Mouse (Mus musculus): ENCODE measurements around the gene Farsb. TPM values are rescaled to one million over a fixed set of nuclear protein-coding genes. Genes with fewer than 3 reads are reported as not detected.

The Farsb gene
- polyA plus RNA-seq, 1 experiment from 2014 or later = 105 TPM

GRCm38 (mm10) chr1:78433472-78433871, 55.2 kb downstream of the Farsb start:
- ATAC-seq (replicated peaks; ENCODE audit: extremely low read depth, insufficient read depth, low FRiP score) = no peak

DNA sequence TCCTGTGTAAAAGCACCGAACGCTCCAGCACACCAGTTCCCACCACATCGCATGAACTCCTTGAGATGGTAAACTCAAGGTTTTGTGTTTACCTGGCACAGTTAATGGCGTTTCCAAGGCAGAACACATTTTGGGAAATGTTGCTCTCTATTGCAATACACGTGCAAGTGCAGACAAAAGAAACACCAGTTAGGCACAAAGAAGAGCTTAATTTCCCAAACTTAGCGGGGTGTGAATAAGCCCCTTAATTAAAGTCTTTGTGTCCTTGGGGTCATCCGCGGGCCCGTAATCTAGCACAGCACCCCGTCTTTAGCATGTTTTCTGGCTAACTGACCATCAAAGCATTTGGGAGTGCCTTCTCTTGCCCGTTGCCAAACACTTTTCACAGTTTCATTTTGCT, 59.8 kb downstream of the Farsb start:
- Histone ChIP-seq H3K27me3 (ENCODE audit: control insufficient read depth, insufficient read depth, low read length) (no peaks in the 10 kb centered on the region), H3K27ac (ENCODE audit: low read length) (no peak overlapping the region), H3K4me2 (ENCODE audit: low read depth, low read length) (no peak overlapping the region), H3K36me3 (ENCODE audit: control insufficient read depth, insufficient read depth) (0 out of 2 replicates have a peak, but pooled peaks cover 5% of the 10 kb centered on the region), H3K4me3 (ENCODE audit: low read length) (no peak overlapping the region), H3K9me3 (replicated peaks; ENCODE audit: control insufficient read depth, low read length) (no peaks in the 10 kb centered on the region), H3K4me1 (ENCODE audit: control insufficient read depth, insufficient read depth, low read length) (peaks cover 28% of the 10 kb centered on the region), H3K9ac (ENCODE audit: low read length) (no peak overlapping the region)
- WGBS = 82% methylated on average over 11 of the region's 11 CpGs
- ATAC-seq (replicated peaks; ENCODE audit: extremely low read depth, insufficient read depth, low FRiP score) = no peak

More at GRCm38 (mm10) chr1:78433472-78433871, 55.2 kb downstream of the Farsb start:
- no peak overlapping the region for H3K4me3 ChIP-seq (ENCODE audit: low read length)
- no peaks in the 10 kb centered on the region for H3K27me3 ChIP-seq (ENCODE audit: control insufficient read depth, insufficient read depth, low read length)
- H3K27ac ChIP-seq (ENCODE audit: low read length) = no peak overlapping the region
- H3K4me2 ChIP-seq (ENCODE audit: low read depth, low read length) = no peak overlapping the region
- 0 out of 2 replicates have a peak, but pooled peaks cover 5% of the 10 kb centered on the region for H3K36me3 ChIP-seq (ENCODE audit: control insufficient read depth, insufficient read depth)
- H3K4me1 ChIP-seq (ENCODE audit: control insufficient read depth, insufficient read depth, low read length) = peaks cover 15% of the 10 kb centered on the region
- WGBS = 95% methylated on average over 9 of the region's 9 CpGs
- H3K9me3 ChIP-seq (replicated peaks; ENCODE audit: control insufficient read depth, low read length) = no peaks in the 10 kb centered on the region
- H3K9ac ChIP-seq (ENCODE audit: low read length) = no peak overlapping the region

DNA sequence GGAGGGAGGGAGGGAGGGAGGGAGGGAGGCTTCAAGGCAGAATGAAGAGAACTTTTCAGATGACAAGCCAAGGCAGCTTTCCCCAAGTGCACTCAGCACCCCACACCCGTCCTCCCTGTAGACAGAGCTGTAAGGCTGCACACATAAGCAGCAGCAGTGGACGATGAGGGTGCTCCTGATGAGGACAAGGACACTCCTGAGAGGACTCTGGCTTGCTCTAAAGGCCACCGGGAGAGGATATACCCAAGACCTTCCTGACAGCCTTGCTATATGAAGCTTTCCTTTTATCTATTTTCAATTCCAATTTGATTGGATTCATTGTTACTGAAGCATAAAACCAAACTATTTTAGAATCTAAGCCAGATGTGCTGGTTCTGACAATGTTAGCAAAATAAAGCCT, 61.9 kb downstream of the Farsb start:
- Histone ChIP-seq H3K4me3 (ENCODE audit: low read length) (no peak overlapping the region), H3K9ac (ENCODE audit: low read length) (no peak overlapping the region), H3K4me1 (ENCODE audit: control insufficient read depth, insufficient read depth, low read length) (peaks cover 32% of the 10 kb centered on the region), H3K9me3 (replicated peaks; ENCODE audit: control insufficient read depth, low read length) (no peaks in the 10 kb centered on the region), H3K27me3 (ENCODE audit: control insufficient read depth, insufficient read depth, low read length) (no peaks in the 10 kb centered on the region), H3K4me2 (ENCODE audit: low read depth, low read length) (no peak overlapping the region), H3K27ac (ENCODE audit: low read length) (peak overlapping the region; percentile 83), H3K36me3 (ENCODE audit: control insufficient read depth, insufficient read depth) (0 out of 2 replicates have a peak, but pooled peaks cover 3% of the 10 kb centered on the region)
- no peak; the same call in 1 of the 2 replicates for ATAC-seq (replicated peaks; ENCODE audit: extremely low read depth, insufficient read depth, low FRiP score)
- WGBS = 51% methylated on average over 3 of the region's 3 CpGs

- H3K27me3 ChIP-seq (ENCODE audit: control insufficient read depth, insufficient read depth, low read length) = no peaks in the 10 kb centered on the region
- H3K4me2 ChIP-seq (ENCODE audit: low read depth, low read length) = peak overlapping the region; percentile 8
- H3K36me3 ChIP-seq (ENCODE audit: control insufficient read depth, insufficient read depth) = no peaks in the 10 kb centered on the region
- 57% methylated on average over 7 of the region's 7 CpGs for WGBS
- H3K9ac ChIP-seq (ENCODE audit: low read length) = 0 out of 2 replicates have a peak overlapping the region, but pooled peaks have one; percentile 32
- peak overlapping the region; percentile 83 for H3K27ac ChIP-seq (ENCODE audit: low read length)
- peak; percentile 89 for ATAC-seq (replicated peaks; ENCODE audit: extremely low read depth, insufficient read depth, low FRiP score)
- no peaks in the 10 kb centered on the region for H3K9me3 ChIP-seq (replicated peaks; ENCODE audit: control insufficient read depth, low read length)
- H3K4me3 ChIP-seq (ENCODE audit: low read length) = no peak overlapping the region
- peaks cover 32% of the 10 kb centered on the region for H3K4me1 ChIP-seq (ENCODE audit: control insufficient read depth, insufficient read depth, low read length)
Measured at GRCm38 (mm10) chr1:78425793-78426700, 62.6 kb downstream of the Farsb start.

DNA sequence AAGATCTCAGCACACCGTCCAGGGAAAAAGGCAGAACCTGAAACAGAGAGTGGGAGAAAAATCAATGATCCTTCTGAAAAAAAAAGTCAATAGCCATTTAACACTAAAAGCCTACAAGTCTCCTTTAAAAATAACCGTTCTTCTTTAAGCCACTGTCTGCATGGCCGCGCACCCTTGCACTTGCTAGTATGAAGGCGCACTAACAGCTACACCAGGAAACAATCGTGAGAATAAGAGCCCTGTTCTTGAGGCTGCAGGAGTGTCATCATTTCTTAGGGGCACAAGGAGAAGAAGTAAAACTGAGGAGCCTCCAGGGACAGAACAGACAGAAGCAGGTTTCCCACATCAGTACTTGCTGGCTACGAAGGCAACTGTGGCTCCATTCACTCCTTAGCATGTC, 63.4 kb downstream of the Farsb start:
- Histone ChIP-seq H3K36me3 (ENCODE audit: control insufficient read depth, insufficient read depth) (no peaks in the 10 kb centered on the region), H3K4me3 (ENCODE audit: low read length) (no peak overlapping the region), H3K27me3 (ENCODE audit: control insufficient read depth, insufficient read depth, low read length) (no peaks in the 10 kb centered on the region), H3K4me1 (ENCODE audit: control insufficient read depth, insufficient read depth, low read length) (peaks cover 32% of the 10 kb centered on the region), H3K4me2 (ENCODE audit: low read depth, low read length) (peak overlapping the region; percentile 8; the same call in 1 of the 2 replicates), H3K9me3 (replicated peaks; ENCODE audit: control insufficient read depth, low read length) (no peaks in the 10 kb centered on the region), H3K27ac (ENCODE audit: low read length) (peak overlapping the region; percentile 83), H3K9ac (ENCODE audit: low read length) (0 out of 2 replicates have a peak overlapping the region, but pooled peaks have one; percentile 32)
- WGBS = 88% methylated on average over 7 of the region's 7 CpGs
- no peak for ATAC-seq (replicated peaks; ENCODE audit: extremely low read depth, insufficient read depth, low FRiP score)

- Histone ChIP-seq H3K4me3 (ENCODE audit: low read length) (no peak overlapping the region), H3K4me1 (ENCODE audit: control insufficient read depth, insufficient read depth, low read length) (peaks cover 32% of the 10 kb centered on the region), H3K9ac (ENCODE audit: low read length) (no peak overlapping the region), H3K27me3 (ENCODE audit: control insufficient read depth, insufficient read depth, low read length) (no peaks in the 10 kb centered on the region), H3K27ac (ENCODE audit: low read length) (peak overlapping the region; percentile 83; the same call in 1 of the 2 replicates), H3K9me3 (replicated peaks; ENCODE audit: control insufficient read depth, low read length) (no peaks in the 10 kb centered on the region), H3K4me2 (ENCODE audit: low read depth, low read length) (no peak overlapping the region), H3K36me3 (ENCODE audit: control insufficient read depth, insufficient read depth) (no peaks in the 10 kb centered on the region)
- 86% methylated on average over 4 of the region's 4 CpGs for WGBS
- ATAC-seq (replicated peaks; ENCODE audit: extremely low read depth, insufficient read depth, low FRiP score) = no peak
Measured at GRCm38 (mm10) chr1:78424848-78425247, 63.8 kb downstream of the Farsb start.

GRCm38 (mm10) chr1:78422576-78422975, 66.1 kb downstream of the Farsb start:
- Histone ChIP-seq H3K36me3 (ENCODE audit: control insufficient read depth, insufficient read depth) (no peaks in the 10 kb centered on the region), H3K4me3 (ENCODE audit: low read length) (no peak overlapping the region), H3K9me3 (replicated peaks; ENCODE audit: control insufficient read depth, low read length) (no peaks in the 10 kb centered on the region), H3K4me2 (ENCODE audit: low read depth, low read length) (no peak overlapping the region), H3K27me3 (ENCODE audit: control insufficient read depth, insufficient read depth, low read length) (no peaks in the 10 kb centered on the region), H3K9ac (ENCODE audit: low read length) (no peak overlapping the region), H3K4me1 (ENCODE audit: control insufficient read depth, insufficient read depth, low read length) (peaks cover 24% of the 10 kb centered on the region), H3K27ac (ENCODE audit: low read length) (no peak overlapping the region)
- 75% methylated on average over 2 of the region's 2 CpGs for WGBS
- no peak for ATAC-seq (replicated peaks; ENCODE audit: extremely low read depth, insufficient read depth, low FRiP score)

DNA sequence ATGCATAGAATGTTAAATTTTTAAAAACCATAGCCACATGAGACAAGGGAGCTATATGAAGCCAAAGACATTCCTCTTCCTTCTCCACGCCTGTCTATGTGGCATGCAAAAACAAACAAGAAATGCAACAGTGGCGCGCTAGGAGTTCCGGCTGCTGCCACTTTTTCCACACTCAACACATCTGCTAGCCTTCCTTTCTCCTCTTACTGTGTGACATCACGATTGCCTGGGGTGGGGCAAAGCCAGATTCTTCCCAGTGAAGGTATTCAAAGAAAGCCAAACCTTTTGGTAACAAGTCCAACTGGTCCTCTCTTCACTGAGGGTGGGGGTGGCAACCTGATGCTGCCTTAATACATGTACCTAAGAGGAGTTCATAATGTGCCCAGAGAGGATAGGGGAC, 66.9 kb downstream of the Farsb start:
- Histone ChIP-seq H3K27me3 (ENCODE audit: control insufficient read depth, insufficient read depth, low read length) (no peaks in the 10 kb centered on the region), H3K4me2 (ENCODE audit: low read depth, low read length) (no peak overlapping the region), H3K9ac (ENCODE audit: low read length) (no peak overlapping the region), H3K36me3 (ENCODE audit: control insufficient read depth, insufficient read depth) (no peaks in the 10 kb centered on the region), H3K27ac (ENCODE audit: low read length) (no peak overlapping the region), H3K4me1 (ENCODE audit: control insufficient read depth, insufficient read depth, low read length) (peaks cover 21% of the 10 kb centered on the region), H3K4me3 (ENCODE audit: low read length) (no peak overlapping the region), H3K9me3 (replicated peaks; ENCODE audit: control insufficient read depth, low read length) (no peaks in the 10 kb centered on the region)
- ATAC-seq (replicated peaks; ENCODE audit: extremely low read depth, insufficient read depth, low FRiP score) = no peak
- WGBS = 89% methylated on average over 5 of the region's 5 CpGs

DNA sequence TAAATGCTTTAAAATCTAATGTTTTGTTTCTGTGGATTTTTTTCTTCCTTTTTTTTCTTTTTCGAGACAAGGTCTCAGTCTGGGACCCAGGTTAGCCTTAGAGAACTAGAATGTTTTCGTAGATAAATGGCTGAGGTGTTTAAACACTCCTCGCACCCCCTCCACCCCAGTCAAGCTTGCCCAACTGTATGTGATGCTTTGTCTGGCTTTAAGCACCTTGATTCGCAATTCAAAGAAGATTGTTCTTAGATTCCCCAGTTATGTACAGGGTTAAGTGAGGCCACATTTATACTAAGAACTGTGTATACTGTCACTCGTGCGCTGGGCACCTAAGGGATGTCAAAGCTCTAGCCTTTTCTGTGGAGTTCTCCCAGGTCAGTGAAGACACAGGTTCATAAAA, 68.4 kb downstream of the Farsb start:
- Histone ChIP-seq H3K27ac (ENCODE audit: low read length) (no peak overlapping the region), H3K27me3 (ENCODE audit: control insufficient read depth, insufficient read depth, low read length) (no peaks in the 10 kb centered on the region), H3K9me3 (replicated peaks; ENCODE audit: control insufficient read depth, low read length) (no peaks in the 10 kb centered on the region), H3K4me2 (ENCODE audit: low read depth, low read length) (no peak overlapping the region), H3K36me3 (ENCODE audit: control insufficient read depth, insufficient read depth) (no peaks in the 10 kb centered on the region), H3K4me1 (ENCODE audit: control insufficient read depth, insufficient read depth, low read length) (peaks cover 15% of the 10 kb centered on the region), H3K4me3 (ENCODE audit: low read length) (no peak overlapping the region), H3K9ac (ENCODE audit: low read length) (no peak overlapping the region)
- WGBS = 91% methylated on average over 6 of the region's 6 CpGs
- no peak for ATAC-seq (replicated peaks; ENCODE audit: extremely low read depth, insufficient read depth, low FRiP score)

Measured in heart, embryonic 16.5 days (tissue).